Mouse (Mus musculus) liver, adult 2 months (tissue): Measurements from ENCODE around the gene Chaf1a. TPM values are rescaled to one million over a fixed set of nuclear protein-coding genes. Genes with fewer than 3 reads are reported as not detected.
"Not testable (repeated sequence)": the region's sequence is repeated elsewhere in the genome, so short reads cannot be mapped to it uniquely, and the experiment has no call there.

Source experiments
- DNase-seq: peaks from one replicate; pipeline ENCODE4 v3.0.0-alpha.2; 2011; ENCODE audit warnings: low read depth, low spot score; ENCODE audit errors: extremely low read depth
- H3K27ac ChIP-seq: fragments of 200-500 bp; replicated peaks from 2 replicates; pipeline ENCODE4 v1.5.1; 2012; ENCODE audit warnings: low read depth, mild to moderate bottlenecking, control low read depth, inconsistent platforms, low read length; ENCODE audit not compliant: insufficient read depth
- H3K27me3 ChIP-seq: fragments of 200-500 bp; 2 replicates; pipeline ENCODE4 v1.6.1; 2012; ENCODE audit warnings: mild to moderate bottlenecking, moderate library complexity, low read length, inconsistent platforms; ENCODE audit not compliant: control insufficient read depth, insufficient read depth
- H3K36me3 ChIP-seq: fragments of 200-500 bp; 2 replicates; pipeline ENCODE4 v1.6.1; 2012; ENCODE audit warnings: low read length, inconsistent platforms; ENCODE audit not compliant: control insufficient read depth, insufficient read depth
- H3K4me1 ChIP-seq: fragments of 200-500 bp; 2 replicates; pipeline ENCODE4 v1.6.1; 2011; ENCODE audit warnings: low read length; ENCODE audit not compliant: control insufficient read depth, insufficient read depth
- H3K4me3 ChIP-seq: fragments of 200-500 bp; 2 replicates; pipeline ENCODE4 v1.5.1; 2011; ENCODE audit warnings: low read depth, mild to moderate bottlenecking, control low read depth, low read length, moderate library complexity; ENCODE audit not compliant: insufficient read depth
- H3K79me2 ChIP-seq: fragments of 200-500 bp; 2 replicates; pipeline ENCODE4 v1.6.1; 2012; ENCODE audit warnings: inconsistent platforms, mild to moderate bottlenecking, low read length, moderate library complexity; ENCODE audit not compliant: control insufficient read depth, insufficient read depth
- H3K9ac ChIP-seq: fragments of 200-500 bp; 2 replicates; pipeline ENCODE4 v1.6.1; 2012; ENCODE audit warnings: low read depth, mild to moderate bottlenecking, control low read depth, inconsistent platforms, low read length
- CTCF ChIP-seq: fragments of 200-500 bp; IDR thresholded peaks from 2 replicates; pipeline ENCODE4 v1.5.1; 2011; ENCODE audit warnings: low read depth, low read length, control low read depth
- POLR2A ChIP-seq: fragments of 200-500 bp; IDR thresholded peaks from 2 replicates; pipeline ENCODE4 v1.6.1; 2011; ENCODE audit warnings: low read length, control low read depth; ENCODE audit not compliant: insufficient read depth; ENCODE audit errors: extremely low read depth
- WGBS: fragments of 180-500 bp; shearing (Covaris S2); methylation state at CpG from one replicate; pipeline ENCODE4 v1.1.7; 2018; 5-methylcytosine and 5-hydroxymethylcytosine counted together
- polyA plus RNA-seq: library from polyadenylated mRNA; depleted of rRNA; stranded (reverse); fragments of >200 nt; gene quantifications from 2 replicates; pipeline ENCODE4 v1.2.3, GENCODE M21; 2012
- total RNA-seq: library from RNA; depleted of rRNA; stranded (reverse); fragments of >200 nt; gene quantifications from 2 replicates; pipeline ENCODE4 v1.2.3, GENCODE M21; 2014

The Chaf1a gene
- total and polyA plus RNA-seq, 2 experiments = 0.26 to 0.37 TPM

- Histone ChIP-seq H3K27ac (no peak overlapping the region), H3K4me3 (no peak overlapping the region), H3K4me1 (peaks cover 8% of the 10 kb centered on the region), H3K9ac (no peak overlapping the region), H3K36me3 (no peaks in the 10 kb centered on the region), H3K79me2 (no peaks in the 10 kb centered on the region), H3K27me3 (no peaks in the 10 kb centered on the region)
- WGBS = 94% methylated on average over 8 of the region's 8 CpGs
- TF ChIP-seq POLR2A (0 out of 2 replicates have a peak, but pooled peaks have one; percentile 18), CTCF (no peak)
- DNase-seq = no peak
Measured at GRCm38 (mm10) chr17:56103465-56104285, 63.4 kb downstream of the Chaf1a start.

- H3K4me1 ChIP-seq = peaks cover 19% of the 10 kb centered on the region
- not testable (repeated sequence) for H3K9ac ChIP-seq, H3K36me3 ChIP-seq, H3K27ac ChIP-seq, H3K4me3 ChIP-seq, H3K27me3 ChIP-seq, DNase-seq, H3K79me2 ChIP-seq
- 98% methylated on average over 3 of the region's 5 CpGs for WGBS
Measured at GRCm38 (mm10) chr17:56104821-56105220, 64.6 kb downstream of the Chaf1a start.

- not testable (repeated sequence) for H3K4me3 ChIP-seq, H3K9ac ChIP-seq, H3K27ac ChIP-seq, H3K79me2 ChIP-seq, DNase-seq, H3K36me3 ChIP-seq, H3K27me3 ChIP-seq
- peaks cover 22% of the 10 kb centered on the region for H3K4me1 ChIP-seq
- WGBS = 97% methylated on average over 4 of the region's 4 CpGs
Measured at GRCm38 (mm10) chr17:56106436-56106835, 66.2 kb downstream of the Chaf1a start.

GRCm38 (mm10) chr17:56106981-56107380 lies 66.7 kb downstream of the Chaf1a start:
- DNase-seq = no peak
- Histone ChIP-seq H3K9ac (no peak overlapping the region), H3K27ac (no peak overlapping the region), H3K79me2 (no peaks in the 10 kb centered on the region), H3K4me3 (no peak overlapping the region), H3K27me3 (no peaks in the 10 kb centered on the region), H3K36me3 (0 out of 2 replicates have a peak, but pooled peaks cover 3% of the 10 kb centered on the region), H3K4me1 (peaks cover 22% of the 10 kb centered on the region)
- 87% methylated on average over 4 of the region's 4 CpGs for WGBS
- TF ChIP-seq CTCF = no peak
- TF ChIP-seq POLR2A = no peak

GRCm38 (mm10) chr17:56107736-56108135 lies 67.5 kb downstream of the Chaf1a start:
- H3K36me3 ChIP-seq = peaks cover 3% of the 10 kb centered on the region; the same call in 1 of the 2 replicates
- no peaks in the 10 kb centered on the region for H3K27me3 ChIP-seq
- no peak overlapping the region for H3K9ac ChIP-seq
- H3K79me2 ChIP-seq = no peaks in the 10 kb centered on the region
- WGBS = 69% methylated on average over 2 of the region's 2 CpGs
- TF ChIP-seq POLR2A (no peak), CTCF (no peak)
- H3K4me3 ChIP-seq = no peak overlapping the region
- peaks cover 22% of the 10 kb centered on the region for H3K4me1 ChIP-seq
- no peak overlapping the region for H3K27ac ChIP-seq
- DNase-seq = no peak

- no peak for TF ChIP-seq CTCF
- TF ChIP-seq POLR2A = 0 out of 2 replicates have a peak, but pooled peaks have one; percentile 18
- peak overlapping the region; percentile 85 for H3K27ac ChIP-seq
- H3K36me3 ChIP-seq = peaks cover 3% of the 10 kb centered on the region; the same call in 1 of the 2 replicates
- H3K9ac ChIP-seq = peak overlapping the region; percentile 20; the same call in 1 of the 2 replicates
- 25% methylated on average over 6 of the region's 6 CpGs for WGBS
- DNase-seq = peak; percentile 93
- no peaks in the 10 kb centered on the region for H3K79me2 ChIP-seq
- peaks cover 26% of the 10 kb centered on the region for H3K4me1 ChIP-seq
- H3K4me3 ChIP-seq = no peak overlapping the region
- no peaks in the 10 kb centered on the region for H3K27me3 ChIP-seq
Measured at GRCm38 (mm10) chr17:56108334-56109044, 68.2 kb downstream of the Chaf1a start.
